Mouse (Mus musculus) kidney, adult 2 months (tissue): ENCODE data around the gene Rps16.

Experiments used
- CTCF ChIP-seq: fragments of 200-500 bp; conservative IDR thresholded peaks from 2 replicates; pipeline ENCODE4 v1.5.1; 2011; ENCODE audit warnings: low read depth, mild to moderate bottlenecking, control low read depth, low read length, moderate library complexity, mixed read lengths; ENCODE audit not compliant: insufficient read depth, insufficient read length
- POLR2A ChIP-seq: fragments of 200-500 bp; IDR thresholded peaks from one replicate; pipeline ENCODE4 v1.6.1; 2011; ENCODE audit warnings: low read depth, low read length, control low read depth

- no peak for TF ChIP-seq POLR2A
- TF ChIP-seq CTCF = peak; percentile 99
Observed at GRCm38 (mm10) chr7:28386462-28386861, 36.0 kb downstream of the Rps16 start.
